Mouse (Mus musculus) hindbrain, embryonic 10.5 days (tissue): ENCODE measurements at regions not wholly inside any gene's neighbourhood (a gene's known extent, or its start where the extent isn't known, plus 50 kb on each side); places are given as distances from the start of the nearest gene placed in this dataset.

Experiments used
- DNase-seq: peaks from one replicate; pipeline ENCODE4 v3.0.0-alpha.2; 2017; ENCODE audit warnings: low spot score
- H3K27ac ChIP-seq: fragments of 300-500 bp; sonication (generic); 2 replicates; pipeline ENCODE4 v1.5.1; 2016; ENCODE audit warnings: mild to moderate bottlenecking, moderate library complexity
- H3K27me3 ChIP-seq: fragments of 300-500 bp; sonication (generic); 2 replicates; pipeline ENCODE4 v1.6.1; 2016; ENCODE audit warnings: mild to moderate bottlenecking; ENCODE audit not compliant: poor library complexity, insufficient read depth, severe bottlenecking
- H3K36me3 ChIP-seq: fragments of 300-500 bp; sonication (generic); 2 replicates; pipeline ENCODE4 v1.6.1; 2016; ENCODE audit warnings: mild to moderate bottlenecking, moderate library complexity
- H3K4me1 ChIP-seq: fragments of 300-500 bp; sonication (generic); replicated peaks from 2 replicates; pipeline ENCODE4 v1.6.1; 2016; ENCODE audit warnings: mild to moderate bottlenecking
- H3K4me3 ChIP-seq: fragments of 300-500 bp; sonication (generic); 2 replicates; pipeline ENCODE4 v1.5.1; 2016; ENCODE audit warnings: mild to moderate bottlenecking, moderate library complexity
- H3K9me3 ChIP-seq: fragments of 300-500 bp; sonication (generic); 2 replicates; pipeline ENCODE4 v1.6.1; 2016; ENCODE audit warnings: mild to moderate bottlenecking, moderate library complexity
- WGBS: fragments of 180-500 bp; shearing (Covaris S2); methylation state at CpG from one replicate; pipeline ENCODE4 v1.1.7; 2016; 5-methylcytosine and 5-hydroxymethylcytosine counted together

- H3K36me3 ChIP-seq: no peaks in the 10 kb centered on the region
- DNase-seq: no peak
- 90% methylated on average over 3 of the region's 3 CpGs for WGBS
These were observed 136.1 kb upstream of the Gm3448 start for GRCm38 (mm10) chr17:15177390-15177789.

GRCm38 (mm10) chr17:15174354-15174953 is 133.1 kb upstream of the Gm3448 start:
- Histone ChIP-seq H3K27ac (no peak overlapping the region), H3K36me3 (no peaks in the 10 kb centered on the region), H3K9me3 (no peaks in the 10 kb centered on the region), H3K27me3 (peaks cover 4% of the 10 kb centered on the region; the same call in 1 of the 2 replicates), H3K4me1 (peaks cover 21% of the 10 kb centered on the region), H3K4me3 (no peak overlapping the region)
- 53% methylated on average over 9 of the region's 9 CpGs for WGBS
- DNase-seq: no peak

More at GRCm38 (mm10) chr17:15177390-15177789, 136.1 kb upstream of the Gm3448 start:
- Histone ChIP-seq H3K27ac (no peak overlapping the region), H3K9me3 (no peaks in the 10 kb centered on the region), H3K4me1 (peaks cover 47% of the 10 kb centered on the region), H3K4me3 (no peak overlapping the region), H3K27me3 (peaks cover 10% of the 10 kb centered on the region)

GRCm38 (mm10) chr17:15167927-15168326 is 126.6 kb upstream of the Gm3448 start:
- 0 out of 2 replicates have a peak, but pooled peaks cover 3% of the 10 kb centered on the region for H3K4me1 ChIP-seq
- no peaks in the 10 kb centered on the region for H3K27me3 ChIP-seq
- H3K4me3 ChIP-seq: no peak overlapping the region
- H3K27ac ChIP-seq: no peak overlapping the region
- no peaks in the 10 kb centered on the region for H3K36me3 ChIP-seq
- H3K9me3 ChIP-seq: no peaks in the 10 kb centered on the region
- no peak for DNase-seq
- 91% methylated on average over 3 of the region's 3 CpGs for WGBS

- Histone ChIP-seq H3K27me3 (no peaks in the 10 kb centered on the region), H3K4me3 (no peak overlapping the region), H3K27ac (no peak overlapping the region), H3K4me1 (0 out of 2 replicates have a peak, but pooled peaks cover 5% of the 10 kb centered on the region), H3K36me3 (no peaks in the 10 kb centered on the region), H3K9me3 (no peaks in the 10 kb centered on the region)
- no peak for DNase-seq
- WGBS: 83% methylated on average over 5 of the region's 5 CpGs
These were observed 116.5 kb upstream of the Gm3448 start for GRCm38 (mm10) chr17:15157693-15158333.

GRCm38 (mm10) chr17:15152996-15153735 is 111.8 kb upstream of the Gm3448 start:
- Histone ChIP-seq H3K27ac (no peak overlapping the region), H3K36me3 (no peaks in the 10 kb centered on the region), H3K4me3 (no peak overlapping the region), H3K27me3 (no peaks in the 10 kb centered on the region), H3K9me3 (no peaks in the 10 kb centered on the region), H3K4me1 (0 out of 2 replicates have a peak, but pooled peaks cover 8% of the 10 kb centered on the region)
- WGBS: 79% methylated on average over 7 of the region's 7 CpGs
- DNase-seq: no peak

- 69% methylated on average over 7 of the region's 7 CpGs for WGBS
- Histone ChIP-seq H3K27me3 (no peaks in the 10 kb centered on the region), H3K9me3 (no peaks in the 10 kb centered on the region), H3K36me3 (no peaks in the 10 kb centered on the region), H3K4me3 (no peak overlapping the region), H3K27ac (no peak overlapping the region), H3K4me1 (0 out of 2 replicates have a peak, but pooled peaks cover 5% of the 10 kb centered on the region)
- no peak for DNase-seq
These were observed 111.1 kb upstream of the Gm3448 start for GRCm38 (mm10) chr17:15152477-15152876.

- no peak overlapping the region for H3K27ac ChIP-seq
- no peaks in the 10 kb centered on the region for H3K36me3 ChIP-seq
- H3K4me1 ChIP-seq: 0 out of 2 replicates have a peak, but pooled peaks cover 7% of the 10 kb centered on the region
- H3K9me3 ChIP-seq: no peaks in the 10 kb centered on the region
- no peak overlapping the region for H3K4me3 ChIP-seq
- 77% methylated on average over 3 of the region's 3 CpGs for WGBS
- no peaks in the 10 kb centered on the region for H3K27me3 ChIP-seq
- DNase-seq: no peak
These were observed 110.4 kb upstream of the Gm3448 start for GRCm38 (mm10) chr17:15151695-15152094.

GRCm38 (mm10) chr17:15146607-15147006 is 105.3 kb upstream of the Gm3448 start:
- Histone ChIP-seq H3K27me3 (peaks cover 4% of the 10 kb centered on the region; the same call in 1 of the 2 replicates), H3K4me1 (0 out of 2 replicates have a peak, but pooled peaks cover 13% of the 10 kb centered on the region), H3K4me3 (no peak overlapping the region), H3K36me3 (no peaks in the 10 kb centered on the region), H3K27ac (no peak overlapping the region), H3K9me3 (no peaks in the 10 kb centered on the region)
- 63% methylated on average over 7 of the region's 7 CpGs for WGBS
- no peak for DNase-seq

- WGBS: 82% methylated on average over 14 of the region's 14 CpGs
- no peak overlapping the region for H3K4me3 ChIP-seq
- H3K27ac ChIP-seq: no peak overlapping the region
- H3K36me3 ChIP-seq: no peaks in the 10 kb centered on the region
- no peaks in the 10 kb centered on the region for H3K9me3 ChIP-seq
- no peak for DNase-seq
- peaks cover 4% of the 10 kb centered on the region; the same call in 1 of the 2 replicates for H3K27me3 ChIP-seq
- H3K4me1 ChIP-seq: 0 out of 2 replicates have a peak, but pooled peaks cover 13% of the 10 kb centered on the region
These were observed 104.0 kb upstream of the Gm3448 start for GRCm38 (mm10) chr17:15145191-15145968.

- Histone ChIP-seq H3K27ac (no peak overlapping the region), H3K27me3 (no peaks in the 10 kb centered on the region), H3K9me3 (no peaks in the 10 kb centered on the region), H3K4me3 (no peak overlapping the region), H3K36me3 (no peaks in the 10 kb centered on the region), H3K4me1 (0 out of 2 replicates have a peak, but pooled peaks cover 6% of the 10 kb centered on the region)
- no peak for DNase-seq
- WGBS: 72% methylated on average over 4 of the region's 4 CpGs
These were observed 99.1 kb upstream of the Gm3448 start for GRCm38 (mm10) chr17:15140391-15140790.
